Mouse (Mus musculus) hindbrain, postnatal 0 days (tissue): ENCODE results near the gene Wscd2. TPM values are rescaled to one million over a fixed set of nuclear protein-coding genes. Genes with fewer than 3 reads are reported as not detected.

Experiments
- ATAC-seq: fragments of 200-750 bp; cut with Nextera tagmentation; 2 replicates; pipeline ENCODE4 v1.8.0; 2017; ENCODE audit warnings: mild to moderate bottlenecking, moderate TSS enrichment, moderate library complexity
- DNase-seq: peaks from one replicate; pipeline ENCODE4 v3.0.0-alpha.2; 2015; ENCODE audit warnings: low spot score
- H3K27ac ChIP-seq: fragments of 300-500 bp; sonication (generic); 2 replicates; pipeline ENCODE4 v1.5.1; 2014; ENCODE audit warnings: mild to moderate bottlenecking
- H3K27me3 ChIP-seq: fragments of 300-500 bp; sonication (generic); 2 replicates; pipeline ENCODE4 v1.6.1; 2014; ENCODE audit warnings: low read length, mixed read lengths; ENCODE audit not compliant: insufficient read depth
- H3K36me3 ChIP-seq: fragments of 300-500 bp; sonication (generic); 2 replicates; pipeline ENCODE4 v1.6.1; 2014; ENCODE audit warnings: low read length, mixed read lengths; ENCODE audit not compliant: insufficient read depth
- H3K4me1 ChIP-seq: fragments of 300-500 bp; sonication (generic); 2 replicates; pipeline ENCODE4 v1.6.1; 2014; ENCODE audit warnings: antibody characterized with exemption, low read length, mixed read lengths; ENCODE audit not compliant: insufficient read depth
- H3K4me2 ChIP-seq: fragments of 300-500 bp; sonication (generic); 2 replicates; pipeline ENCODE4 v1.6.1; 2014; ENCODE audit warnings: low read depth, mild to moderate bottlenecking, low read length, moderate library complexity, mixed read lengths
- H3K4me3 ChIP-seq: fragments of 300-500 bp; sonication (generic); 2 replicates; pipeline ENCODE4 v1.5.1; 2014; ENCODE audit warnings: low read length
- H3K9ac ChIP-seq: fragments of 300-500 bp; sonication (generic); replicated peaks from 2 replicates; pipeline ENCODE4 v1.6.1; 2014; ENCODE audit warnings: mild to moderate bottlenecking, low read length, moderate library complexity, mixed read lengths
- H3K9me3 ChIP-seq: fragments of 300-500 bp; sonication (generic); 2 replicates; pipeline ENCODE4 v1.6.1; 2016; ENCODE audit warnings: low read length, mixed read lengths
- CTCF ChIP-seq: IDR thresholded peaks from 2 replicates; pipeline ENCODE4 v1.5.1; 2016; ENCODE audit warnings: antibody characterized with exemption, control low read depth, low read depth
- WGBS: fragments of 180-500 bp; shearing (Covaris S2); extraction: QIAGEN DNeasy Blood & Tissue Kit; methylation state at CpG from one replicate; pipeline ENCODE4 v1.1.7; 2014; 5-methylcytosine and 5-hydroxymethylcytosine counted together
- polyA plus RNA-seq: library from polyadenylated mRNA; unstranded; fragments of >200 nt; fragmentation: Nextera tagmentation; extraction: Ambion mirVana; gene quantifications from 2 replicates; pipeline ENCODE4 v1.2.1, GENCODE M21; 2015
- total RNA-seq: library from RNA; depleted of rRNA; stranded (reverse); fragments of >200 nt; gene quantifications from 2 replicates; pipeline ENCODE4 v1.2.3, GENCODE M21; 2014

Gene Wscd2
- total and polyA plus RNA-seq, 2 experiments from 2014 or later = 9.8 to 33.8 TPM

DNA sequence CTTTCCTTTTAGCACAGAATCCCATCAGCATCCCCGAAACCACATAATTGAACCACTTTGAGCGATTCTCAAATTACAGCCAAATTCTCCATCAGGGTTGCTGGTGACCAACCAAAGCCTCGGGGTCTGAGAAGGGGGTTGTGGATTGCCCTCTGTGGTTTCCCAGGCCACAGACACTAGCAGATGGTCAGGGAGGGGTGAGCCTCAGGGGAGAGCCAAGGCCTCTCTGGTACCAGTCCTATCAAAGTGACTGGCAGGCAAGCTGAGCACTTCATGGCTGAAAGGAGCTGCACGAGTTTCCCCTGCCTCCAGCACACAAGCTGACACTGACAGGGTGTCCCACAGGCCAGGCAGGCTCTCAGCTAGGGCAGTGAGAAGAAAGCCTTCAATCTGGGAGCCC is 14.5 kb downstream of the Wscd2 start:
- H3K4me3 ChIP-seq = no peak overlapping the region
- WGBS = 21% methylated on average over 4 of the region's 4 CpGs
- H3K9me3 ChIP-seq = no peaks in the 10 kb centered on the region
- no peak overlapping the region; the same call in 1 of the 2 replicates for H3K9ac ChIP-seq
- peaks cover 15% of the 10 kb centered on the region for H3K4me1 ChIP-seq
- no peaks in the 10 kb centered on the region for H3K27me3 ChIP-seq
- ATAC-seq (peak; percentile 46), DNase-seq (peak; percentile 48)
- TF ChIP-seq CTCF = no peak
- H3K4me2 ChIP-seq = no peak overlapping the region
- no peaks in the 10 kb centered on the region for H3K36me3 ChIP-seq
- H3K27ac ChIP-seq = peak overlapping the region; percentile 60; the same call in 1 of the 2 replicates

GRCm38 (mm10) chr5:113506065-113506464 is 15.9 kb downstream of the Wscd2 start:
- Histone ChIP-seq H3K9me3 (no peaks in the 10 kb centered on the region), H3K27ac (no peak overlapping the region), H3K4me2 (no peak overlapping the region), H3K9ac (no peak overlapping the region), H3K4me1 (peaks cover 15% of the 10 kb centered on the region), H3K4me3 (no peak overlapping the region), H3K27me3 (no peaks in the 10 kb centered on the region), H3K36me3 (no peaks in the 10 kb centered on the region)
- no peak for TF ChIP-seq CTCF
- ATAC-seq (no peak), DNase-seq (no peak)
- 81% methylated on average over 6 of the region's 6 CpGs for WGBS

- WGBS = 87% methylated on average over 5 of the region's 5 CpGs
- no peaks in the 10 kb centered on the region for H3K27me3 ChIP-seq
- H3K9me3 ChIP-seq = no peaks in the 10 kb centered on the region
- no peak overlapping the region for H3K4me2 ChIP-seq
- no peak overlapping the region for H3K27ac ChIP-seq
- no peak overlapping the region for H3K9ac ChIP-seq
- no peak overlapping the region for H3K4me3 ChIP-seq
- ATAC-seq = no peak
- no peak for TF ChIP-seq CTCF
- DNase-seq = no peak
- no peaks in the 10 kb centered on the region for H3K36me3 ChIP-seq
- H3K4me1 ChIP-seq = peaks cover 15% of the 10 kb centered on the region
Observed at GRCm38 (mm10) chr5:113506779-113507178, 16.6 kb downstream of the Wscd2 start.

DNA sequence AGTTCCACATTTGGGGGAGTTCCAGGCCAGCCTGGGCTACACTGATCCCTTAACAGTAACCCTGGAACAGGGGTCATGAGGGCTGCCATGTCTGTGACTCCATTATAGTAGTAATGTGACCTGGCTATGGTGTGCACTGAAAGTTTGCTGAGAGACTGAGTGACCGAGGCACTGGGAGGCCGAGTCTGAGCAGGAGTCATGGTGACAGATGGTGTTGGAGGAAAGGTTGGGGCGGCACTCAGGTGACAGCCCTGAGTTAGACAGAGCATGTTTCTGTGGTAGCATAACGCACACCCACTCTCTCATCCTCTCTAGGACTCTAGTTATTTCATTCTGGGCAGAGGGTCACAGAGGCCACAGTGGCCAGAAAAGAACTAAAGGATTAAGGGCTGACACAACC is 19.0 kb downstream of the Wscd2 start:
- no peak for ATAC-seq
- 83% methylated on average over 4 of the region's 4 CpGs for WGBS

GRCm38 (mm10) chr5:113513640-113514039 is 23.5 kb downstream of the Wscd2 start:
- H3K4me1 ChIP-seq = peaks cover 7% of the 10 kb centered on the region
- no peak overlapping the region for H3K27ac ChIP-seq
- no peaks in the 10 kb centered on the region for H3K9me3 ChIP-seq
- no peak for TF ChIP-seq CTCF
- no peak overlapping the region for H3K9ac ChIP-seq
- ATAC-seq (no peak), DNase-seq (no peak)
- no peaks in the 10 kb centered on the region for H3K36me3 ChIP-seq
- 64% methylated on average over 8 of the region's 8 CpGs for WGBS
- no peak overlapping the region for H3K4me2 ChIP-seq
- H3K4me3 ChIP-seq = no peak overlapping the region
- H3K27me3 ChIP-seq = no peaks in the 10 kb centered on the region

More for the DNA sequence above, 19.0 kb downstream of the Wscd2 start:
- Histone ChIP-seq H3K4me3 (no peak overlapping the region), H3K4me1 (peaks cover 11% of the 10 kb centered on the region; the same call in 1 of the 2 replicates), H3K36me3 (no peaks in the 10 kb centered on the region), H3K27ac (no peak overlapping the region), H3K9ac (no peak overlapping the region), H3K27me3 (no peaks in the 10 kb centered on the region), H3K4me2 (no peak overlapping the region), H3K9me3 (no peaks in the 10 kb centered on the region)
- no peak for TF ChIP-seq CTCF
- no peak for DNase-seq

GRCm38 (mm10) chr5:113514062-113514461 is 23.9 kb downstream of the Wscd2 start:
- no peaks in the 10 kb centered on the region for H3K36me3 ChIP-seq
- H3K4me2 ChIP-seq = no peak overlapping the region
- TF ChIP-seq CTCF = no peak
- H3K4me3 ChIP-seq = no peak overlapping the region
- no peaks in the 10 kb centered on the region for H3K9me3 ChIP-seq
- no peak overlapping the region for H3K27ac ChIP-seq
- peaks cover 7% of the 10 kb centered on the region for H3K4me1 ChIP-seq
- no peak overlapping the region for H3K9ac ChIP-seq
- 69% methylated on average over 6 of the region's 6 CpGs for WGBS
- DNase-seq = no peak
- no peak for ATAC-seq
- H3K27me3 ChIP-seq = no peaks in the 10 kb centered on the region

- 29% methylated on average over 14 of the region's 14 CpGs for WGBS
- no peak overlapping the region for H3K4me3 ChIP-seq
- H3K4me2 ChIP-seq = peak overlapping the region; percentile 16
- H3K9me3 ChIP-seq = no peaks in the 10 kb centered on the region
- no peaks in the 10 kb centered on the region for H3K36me3 ChIP-seq
- H3K27ac ChIP-seq = peak overlapping the region; percentile 41; the same call in 1 of the 2 replicates
- DNase-seq (no peak), ATAC-seq (no peak)
- no peak overlapping the region for H3K9ac ChIP-seq
- TF ChIP-seq CTCF = peak; percentile 24; the same call in 1 of the 2 replicates
- H3K4me1 ChIP-seq = peaks cover 7% of the 10 kb centered on the region
- no peaks in the 10 kb centered on the region for H3K27me3 ChIP-seq
Observed at GRCm38 (mm10) chr5:113516119-113516872, 26.2 kb downstream of the Wscd2 start.
